10 mouse cellular contexts compared by ENCODE assay signal in the genomic region with DNA sequence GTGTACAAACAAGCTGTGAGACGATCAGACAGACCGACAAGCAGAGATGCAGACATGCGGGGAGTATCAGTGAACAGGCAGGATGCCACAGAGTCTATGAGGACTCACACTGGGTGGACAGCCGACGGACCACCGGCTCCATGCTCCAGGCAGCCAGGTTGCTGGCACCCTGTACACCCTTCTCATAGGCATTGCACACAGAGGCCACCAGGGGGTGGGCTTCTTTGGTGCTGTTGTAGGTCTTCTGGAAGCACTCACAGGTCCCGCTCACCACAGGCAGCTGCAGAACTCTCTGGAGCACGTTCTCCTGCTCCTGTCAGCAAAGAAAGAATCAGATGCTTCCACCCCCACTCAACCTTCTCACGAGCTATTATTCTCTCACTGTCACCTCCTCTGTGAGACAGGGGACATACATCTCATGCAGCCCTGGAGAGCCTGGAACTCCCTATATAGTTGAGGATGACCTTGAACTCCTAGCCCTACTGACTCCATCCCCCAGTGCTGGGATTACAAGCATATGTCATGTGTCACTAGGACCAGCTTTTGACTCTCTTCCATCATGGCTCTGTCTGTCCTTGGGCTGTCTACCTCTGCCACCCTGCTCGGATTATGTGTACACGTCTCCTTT. TPM values are rescaled to one million over a fixed set of nuclear protein-coding genes. Genes with fewer than 3 reads are reported as not detected.
DNase-seq lines count a peak whose midpoint lies in the region; ATAC-seq and TF ChIP-seq lines count a peak whose summit lies in the region.
"Had no signal": no experiment of that assay in that cellular context is flagged by ENCODE, and none has a peak within 500 bp of the region (broad histone marks: within the 10 kb centered on the region; RNA-seq: fewer than 3 reads in every experiment).

No protein-coding gene starts in this region.

- ATAC-seq in CD4-positive, CD25-positive, alpha-beta regulatory T cell, adult 4 months, result no peak

- intact Hi-C loops in left cerebral cortex, adult 2 months (cut with DNase I), result loop anchor here (2.0 kb wide), 1 partner anchor 235 kb away; no protein-coding TSS in a partner anchor
- intact Hi-C loops in left cerebral cortex, postnatal 10 days (cut with DNase I), result loop anchor here (2.0 kb wide), 1 partner anchor 117 kb away; no protein-coding TSS in a partner anchor

- TF ChIP-seq CTCF in left cerebral cortex, adult 2 months (IDR thresholded peaks at IDR 0.05), result peak; percentile 19

- H3K27ac ChIP-seq in left cerebral cortex, adult 2 months, result no peak overlapping the region

- no peak overlapping the region for H3K4me3 ChIP-seq in left cerebral cortex, adult 2 months
- H3K4me3 ChIP-seq: erythroblast, embryonic 14.5 days had no signal

- peak; percentile 56 for DNase-seq in CD4-positive, CD25-positive, alpha-beta regulatory T cell, adult 2 months (ENCODE audit: low read depth, low spot score)
- no peak for DNase-seq in left cerebral cortex, adult 2 months (ENCODE audit: extremely low spot score in 1 of 2, low spot score in 2 of 2)
- no peak for DNase-seq in left cerebral cortex, postnatal 10 days (ENCODE audit: extremely low spot score in 1 of 2, low spot score in 2 of 2)
- DNase-seq in NIH3T3 (ENCODE audit: low read depth), result peak; percentile 72
- peak; percentile 29 for DNase-seq in lung, postnatal 10 days
- no peak for DNase-seq in cerebellum, postnatal 4 days (ENCODE audit: low spot score in 2 of 2)
- DNase-seq in right cerebral cortex, postnatal 10 days (ENCODE audit: low spot score in 2 of 2), result no peak

RNA-seq across cellular contexts. Expression of gene Plin1, which starts 2.8 kb away (rescaled TPM):
- not detected for polyA plus RNA-seq in CD4-positive, CD25-positive, alpha-beta regulatory T cell, adult 4 months (2017; shearing (Covaris generic))
- not detected for total RNA-seq in left cerebral cortex, adult 2 months (2021)
- total RNA-seq in left cerebral cortex, postnatal 10 days (2021), result not detected
- polyA plus RNA-seq: erythroblast, embryonic 14.5 days; limb, embryonic 11.5 days had no signal

RNA-seq across cellular contexts. Expression of gene Pex11a, which starts 13.1 kb away (rescaled TPM):
- 1 to 10 TPM; 2.9 to 3.2 TPM for polyA plus RNA-seq in CD4-positive, CD25-positive, alpha-beta regulatory T cell, adult 4 months (2017; shearing (Covaris generic))
- 10 to 100 TPM; 10.1 to 11.5 TPM for total RNA-seq in left cerebral cortex, adult 2 months (2021)
- total RNA-seq in left cerebral cortex, postnatal 10 days (2021), result 1 to 10 TPM; 9.0 to 9.8 TPM
- polyA plus RNA-seq: erythroblast, embryonic 14.5 days had no signal

RNA-seq across cellular contexts. Expression of gene Wdr93, which starts 13.1 kb away (rescaled TPM):
- under 1 TPM in 1 of 2 experiments, not detected in 1; 0.28 TPM for polyA plus RNA-seq in CD4-positive, CD25-positive, alpha-beta regulatory T cell, adult 4 months (2017; shearing (Covaris generic))
- under 1 TPM in 1 of 2 experiments, not detected in 1; 0.35 TPM for total RNA-seq in left cerebral cortex, adult 2 months (2021)
- under 1 TPM in 1 of 2 experiments, not detected in 1; 0.34 TPM for total RNA-seq in left cerebral cortex, postnatal 10 days (2021)
- polyA plus RNA-seq: erythroblast, embryonic 14.5 days had no signal

RNA-seq across cellular contexts. Expression of gene Kif7, which starts 14.3 kb away (rescaled TPM):
- under 1 TPM in 1 of 2 experiments, not detected in 1; 0.58 TPM for polyA plus RNA-seq in CD4-positive, CD25-positive, alpha-beta regulatory T cell, adult 4 months (2017; shearing (Covaris generic))
- total RNA-seq in left cerebral cortex, adult 2 months (2021), result 1 to 10 TPM; 1.4 to 1.7 TPM
- 1 to 10 TPM; 2.3 to 2.5 TPM for total RNA-seq in left cerebral cortex, postnatal 10 days (2021)

Comparison
In these comparisons a context has a peak if more than half of its experiments do, and no peak if none do; other contexts are left out.
1. DNase-seq: peak in CD4-positive, CD25-positive, alpha-beta regulatory T cell, adult 2 months (single experiment), NIH3T3 (single experiment) and lung, postnatal 10 days (single experiment); none in left cerebral cortex, adult 2 months (0 of 2), left cerebral cortex, postnatal 10 days (0 of 2), cerebellum, postnatal 4 days (0 of 2) and right cerebral cortex, postnatal 10 days (0 of 2).